Mouse (Mus musculus) heart, postnatal 0 days (tissue): ENCODE results near the gene Opa3. TPM values are rescaled to one million over a fixed set of nuclear protein-coding genes. Genes with fewer than 3 reads are reported as not detected.

Source experiments
- ATAC-seq: fragments of 200-750 bp; cut with Nextera tagmentation; 2 replicates; pipeline ENCODE4 v1.8.0; 2017; ENCODE audit warnings: low read depth, moderate number of reproducible peaks, moderate library complexity; ENCODE audit not compliant: insufficient read depth
- DNase-seq: peaks from one replicate; pipeline ENCODE4 v3.0.0-alpha.2; 2016; ENCODE audit warnings: low spot score
- H3K27ac ChIP-seq: fragments of 300-500 bp; sonication (generic); 2 replicates; pipeline ENCODE4 v1.5.1; 2014; ENCODE audit warnings: low read depth, mild to moderate bottlenecking
- H3K27me3 ChIP-seq: fragments of 300-500 bp; sonication (generic); 2 replicates; pipeline ENCODE4 v1.6.1; 2014; ENCODE audit warnings: low read length, mixed read lengths; ENCODE audit not compliant: control insufficient read depth, insufficient read depth
- H3K36me3 ChIP-seq: fragments of 300-500 bp; sonication (generic); replicated peaks from 2 replicates; pipeline ENCODE4 v1.6.1; 2014; ENCODE audit warnings: low read length, mixed read lengths; ENCODE audit not compliant: control insufficient read depth, insufficient read depth
- H3K4me1 ChIP-seq: fragments of 300-500 bp; sonication (generic); 2 replicates; pipeline ENCODE4 v1.6.1; 2014; ENCODE audit warnings: antibody characterized with exemption; ENCODE audit not compliant: control insufficient read depth, insufficient read depth
- H3K4me2 ChIP-seq: fragments of 300-500 bp; sonication (generic); 2 replicates; pipeline ENCODE4 v1.6.1; 2014; ENCODE audit warnings: low read depth, mild to moderate bottlenecking, low read length, moderate library complexity
- H3K4me3 ChIP-seq: fragments of 300-500 bp; sonication (generic); 2 replicates; pipeline ENCODE4 v1.5.1; 2014; ENCODE audit warnings: low read depth, low read length
- H3K9ac ChIP-seq: fragments of 300-500 bp; sonication (generic); replicated peaks from 2 replicates; pipeline ENCODE4 v1.6.1; 2014; ENCODE audit warnings: low read depth, low read length, mixed read lengths
- H3K9me3 ChIP-seq: fragments of 300-500 bp; sonication (generic); replicated peaks from 2 replicates; pipeline ENCODE4 v1.6.1; 2016; ENCODE audit warnings: low read length; ENCODE audit not compliant: control insufficient read depth
- CTCF ChIP-seq: IDR thresholded peaks from 2 replicates; pipeline ENCODE4 v1.5.1; 2016; ENCODE audit warnings: antibody characterized with exemption, control low read depth, low read depth
- EP300 ChIP-seq: IDR thresholded peaks from 2 replicates; pipeline ENCODE4 v1.6.1; 2016; ENCODE audit warnings: antibody characterized with exemption, low read depth
- WGBS: fragments of 180-500 bp; shearing (Covaris S2); extraction: QIAGEN DNeasy Blood & Tissue Kit; methylation state at CpG from one replicate; pipeline ENCODE4 v1.1.7; 2014; 5-methylcytosine and 5-hydroxymethylcytosine counted together
- polyA plus RNA-seq: library from polyadenylated mRNA; unstranded; fragments of >200 nt; fragmentation: Nextera tagmentation; extraction: Ambion mirVana; gene quantifications from 2 replicates; pipeline ENCODE4 v1.2.1, GENCODE M21; 2015
- total RNA-seq: library from RNA; depleted of rRNA; stranded (reverse); fragments of >200 nt; gene quantifications from 2 replicates; pipeline ENCODE4 v1.2.3, GENCODE M21; 2014; ENCODE audit warnings: low replicate concordance; rRNA removed

Gene Opa3
- total RNA-seq (52.9 and 56.4 TPM in 2 replicates), polyA plus RNA-seq (37.6 and 40.5 TPM in 2 replicates)

DNA sequence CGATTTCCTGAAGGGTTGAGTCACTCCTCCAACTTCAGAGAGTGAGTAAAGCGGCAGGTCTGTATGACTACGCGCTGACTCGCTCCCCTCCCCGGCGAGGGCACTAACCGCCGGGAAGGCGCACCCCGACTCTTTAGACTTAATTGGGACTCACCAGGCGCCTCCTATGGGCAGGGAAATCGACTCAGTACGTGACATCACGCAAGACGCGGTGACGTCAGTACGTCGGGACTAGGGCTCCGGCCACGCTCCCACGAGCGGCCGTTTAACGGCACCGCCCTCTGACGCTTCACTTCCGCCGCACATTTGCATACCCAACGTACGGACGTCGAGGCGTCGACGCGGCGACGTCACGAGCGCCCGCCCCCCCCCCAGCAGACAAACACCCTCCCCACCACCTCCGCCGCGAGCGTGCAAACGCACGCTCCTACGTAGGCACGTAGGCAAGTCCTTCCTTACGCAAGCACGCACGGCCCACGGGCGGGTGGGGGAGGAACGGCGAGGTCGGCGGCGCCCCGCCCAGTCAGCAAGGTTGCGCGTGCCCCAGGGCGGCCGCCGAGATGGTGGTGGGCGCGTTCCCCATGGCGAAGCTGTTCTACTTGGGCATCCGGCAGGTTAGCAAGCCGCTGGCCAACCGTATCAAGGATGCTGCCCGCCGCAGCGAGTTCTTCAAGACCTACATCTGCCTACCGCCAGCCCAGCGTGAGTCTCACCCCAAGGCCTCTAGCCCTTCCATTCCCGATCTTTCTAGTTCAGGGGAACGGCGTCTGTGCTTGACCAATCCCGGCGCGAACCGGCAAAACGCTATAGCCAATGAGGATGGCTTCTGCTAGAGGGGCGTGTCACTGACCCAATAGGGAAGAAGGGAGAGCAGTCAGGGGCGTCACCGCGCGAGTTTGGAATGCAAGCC is at the start of gene Opa3:
TSS of gene Opa3 (plus strand) at position 452 of the 910 bp plus-strand sequence.
- ATAC-seq: peak; percentile 92
- H3K36me3 ChIP-seq: peaks cover 12% of the 10 kb centered on the region
- H3K4me2 ChIP-seq: peak within 1 kb of the TSS; percentile 86
- no peaks in the 10 kb centered on the region for H3K9me3 ChIP-seq
- H3K4me3 ChIP-seq: peak within 1 kb of the TSS; percentile 73
- H3K27ac ChIP-seq: peak within 1 kb of the TSS; percentile 99
- peak within 1 kb of the TSS; percentile 72 for H3K9ac ChIP-seq
- H3K27me3 ChIP-seq: no peaks in the 10 kb centered on the region
- WGBS: under 1% methylated on average over 90 of the region's 91 CpGs
- peaks cover 13% of the 10 kb centered on the region for H3K4me1 ChIP-seq
- TF ChIP-seq CTCF (peak; percentile 58), EP300 (peak; percentile 81; the same call in 1 of the 2 replicates)
- peak; percentile 100 for DNase-seq

DNA sequence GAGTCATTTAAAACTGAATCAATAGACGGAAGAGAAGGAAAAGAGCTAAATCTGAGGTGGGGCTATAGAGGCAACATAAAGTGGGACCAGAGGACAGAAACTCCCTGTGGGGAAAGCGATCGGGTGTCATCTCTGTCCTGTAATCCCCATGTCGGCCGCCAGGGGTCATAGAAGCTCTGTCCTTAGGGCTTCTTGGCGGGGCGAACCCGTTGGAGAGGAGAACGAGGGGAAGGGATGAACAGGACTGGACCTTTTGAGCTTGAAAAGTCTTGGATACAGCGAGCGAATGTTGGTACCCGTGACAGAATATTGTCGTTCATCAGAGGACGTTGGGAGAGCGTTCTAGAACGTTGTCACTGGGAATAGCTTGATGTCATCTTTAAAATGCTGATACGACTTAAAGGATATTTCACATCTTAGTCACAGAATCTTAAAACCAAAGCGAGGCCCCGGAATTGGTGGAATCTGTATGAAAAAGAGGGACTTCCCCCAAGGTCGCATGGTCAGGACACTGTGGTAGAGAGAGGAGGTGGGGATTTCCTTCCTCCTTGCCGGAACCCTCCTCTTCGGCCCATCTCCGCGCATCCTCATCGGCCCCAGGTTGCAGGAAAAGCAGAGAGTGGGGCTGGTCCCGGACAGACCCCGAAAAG is 49.6 kb upstream of the Opa3 start:
- 7% methylated on average over 27 of the region's 27 CpGs for whole genome bisulfite sequencing
- H3K9ac ChIP-seq: no peak overlapping the region
- no peak overlapping the region for H3K4me3 ChIP-seq

DNA sequence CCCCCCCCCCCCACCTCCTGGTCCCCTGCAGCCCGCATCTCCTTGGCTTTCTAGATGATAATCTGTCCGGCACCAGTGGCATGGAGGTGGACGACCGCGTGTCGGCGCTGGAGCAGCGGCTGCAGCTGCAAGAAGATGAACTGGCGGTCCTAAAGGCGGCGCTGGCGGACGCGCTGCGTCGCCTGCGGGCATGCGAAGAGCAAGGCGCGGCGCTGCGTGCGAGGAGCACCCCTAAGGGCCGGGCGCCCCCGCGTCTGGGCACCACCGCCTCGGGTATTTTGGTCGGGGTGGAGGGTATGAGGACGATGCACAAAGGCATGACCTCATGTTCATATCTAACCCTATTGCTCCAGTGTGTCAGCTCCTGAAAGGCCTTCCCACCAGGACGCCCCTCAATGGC is 49.0 kb upstream of the Opa3 start:
- Histone ChIP-seq H3K27me3 (peaks cover 43% of the 10 kb centered on the region), H3K4me1 (peaks cover 16% of the 10 kb centered on the region), H3K27ac (no peak overlapping the region), H3K4me2 (peak overlapping the region; percentile 32), H3K9me3 (no peaks in the 10 kb centered on the region), H3K9ac (no peak overlapping the region), H3K4me3 (0 out of 2 replicates have a peak overlapping the region, but pooled peaks have one; percentile 10), H3K36me3 (no peaks in the 10 kb centered on the region)
- under 1% methylated on average over 26 of the region's 32 CpGs for WGBS
- TF ChIP-seq CTCF: peak; percentile 73
- TF ChIP-seq EP300: no peak
- DNase-seq: peak; percentile 65
- 0 out of 2 replicates have a peak, but pooled peaks have one; percentile 15 for ATAC-seq

More for the DNA sequence above, 49.6 kb upstream of the Opa3 start:
- Histone ChIP-seq H3K9me3 (no peaks in the 10 kb centered on the region), H3K4me1 (peaks cover 11% of the 10 kb centered on the region), H3K36me3 (no peaks in the 10 kb centered on the region), H3K27me3 (peaks cover 43% of the 10 kb centered on the region), H3K4me2 (peak overlapping the region; percentile 9), H3K27ac (no peak overlapping the region)
- TF ChIP-seq CTCF (peak; percentile 82), EP300 (no peak)
- ATAC-seq (no peak), DNase-seq (peak; percentile 52)

DNA sequence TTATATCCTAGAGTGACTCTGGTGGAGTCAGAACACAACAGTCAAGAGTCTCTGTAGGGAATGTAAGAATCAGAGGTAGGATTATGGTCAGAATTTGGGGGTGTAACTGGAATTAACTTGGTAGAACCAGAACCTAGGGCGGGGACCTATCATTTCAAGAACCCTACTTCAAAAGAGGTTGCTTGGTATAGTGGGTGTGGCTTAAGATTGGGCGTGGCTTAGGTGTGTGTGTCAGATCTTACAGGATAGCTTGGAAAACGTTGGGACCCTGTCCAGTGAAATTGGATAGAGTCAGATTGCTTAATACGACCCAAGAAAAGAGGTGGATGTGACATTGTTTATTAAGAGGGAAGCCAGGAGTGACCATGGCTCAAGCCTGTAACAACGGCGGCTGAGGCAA is 48.2 kb upstream of the Opa3 start:
- TF ChIP-seq EP300 (no peak), CTCF (no peak)
- H3K27ac ChIP-seq: no peak overlapping the region
- peaks cover 43% of the 10 kb centered on the region for H3K27me3 ChIP-seq
- no peak for DNase-seq
- whole genome bisulfite sequencing: 54% methylated on average over 6 of the region's 6 CpGs
- H3K9ac ChIP-seq: no peak overlapping the region
- H3K9me3 ChIP-seq: no peaks in the 10 kb centered on the region
- no peaks in the 10 kb centered on the region for H3K36me3 ChIP-seq
- no peak for ATAC-seq
- H3K4me2 ChIP-seq: no peak overlapping the region
- peaks cover 23% of the 10 kb centered on the region for H3K4me1 ChIP-seq
- no peak overlapping the region for H3K4me3 ChIP-seq

DNA sequence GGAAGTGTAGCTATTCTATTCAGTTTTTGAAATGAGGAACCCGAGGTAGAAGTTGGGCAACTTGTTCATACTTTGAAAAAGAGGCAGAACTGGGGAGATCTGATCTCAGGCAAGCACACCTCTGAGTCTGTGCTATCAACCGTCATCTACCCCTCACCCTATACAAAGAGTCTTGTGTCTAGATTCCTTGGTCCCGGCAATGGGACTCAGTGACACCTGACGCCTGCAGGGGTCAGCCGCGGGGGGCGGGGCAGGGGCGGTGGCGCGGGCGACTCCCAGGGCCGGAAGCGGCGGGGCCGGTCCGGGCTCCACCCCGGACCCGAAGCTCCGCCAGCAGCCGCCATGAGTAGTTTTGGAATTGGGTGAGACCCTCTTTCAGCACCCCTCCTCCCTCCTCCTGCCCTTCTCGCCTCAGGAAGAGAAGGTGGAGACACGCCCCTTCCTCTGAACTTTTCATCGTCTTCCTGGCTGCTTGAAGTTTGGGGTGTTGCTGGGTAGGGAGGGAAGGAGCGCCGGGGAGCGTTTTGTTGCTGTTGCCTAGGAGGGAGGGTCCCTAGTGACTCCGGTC is 47.2 kb upstream of the Opa3 start:
- Histone ChIP-seq H3K4me3 (peak overlapping the region; percentile 77), H3K27me3 (peaks cover 36% of the 10 kb centered on the region), H3K9me3 (no peaks in the 10 kb centered on the region), H3K4me1 (peaks cover 24% of the 10 kb centered on the region), H3K9ac (peak overlapping the region; percentile 73), H3K36me3 (no peaks in the 10 kb centered on the region), H3K27ac (peak overlapping the region; percentile 54), H3K4me2 (peak overlapping the region; percentile 87)
- DNase-seq: no peak
- TF ChIP-seq EP300 (no peak), CTCF (no peak)
- peak; percentile 64 for ATAC-seq
- under 1% methylated on average over 23 of the region's 27 CpGs for WGBS
